Mouse (Mus musculus) spleen, adult 2 months (tissue): Measurements from ENCODE around the gene Mybph.

Experiments
- CTCF ChIP-seq: fragments of 200-500 bp; IDR thresholded peaks from 2 replicates; pipeline ENCODE4 v1.5.1; 2011; ENCODE audit warnings: mild to moderate bottlenecking, inconsistent platforms; ENCODE audit not compliant: insufficient read depth, insufficient read length, insufficient replicate concordance; ENCODE audit errors: extremely low read depth
- POLR2A ChIP-seq: fragments of 200-500 bp; IDR thresholded peaks from 2 replicates; pipeline ENCODE4 v1.6.1; 2011; ENCODE audit warnings: low read depth, low read length, inconsistent platforms

DNA sequence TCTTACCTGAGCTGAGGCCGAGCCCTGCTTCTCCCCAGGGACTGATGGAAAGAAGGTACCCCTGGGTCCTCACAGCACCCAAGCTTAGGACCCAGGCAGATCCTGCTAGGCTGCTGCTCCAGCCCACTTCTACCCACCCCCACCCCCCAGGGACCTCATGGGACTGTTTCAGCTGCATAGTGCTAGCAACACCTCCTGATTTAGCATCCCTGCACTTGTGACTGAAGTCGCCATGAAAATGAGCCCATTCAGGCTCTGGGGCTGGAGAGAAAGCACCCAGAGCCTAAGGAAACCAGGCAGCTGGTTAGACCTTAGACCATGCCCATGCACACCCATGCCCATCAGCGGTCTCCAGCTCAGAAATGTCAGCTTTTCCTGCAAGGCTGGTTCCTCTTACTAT, 24.7 kb downstream of the Mybph start:
- TF ChIP-seq CTCF (no peak), POLR2A (no peak)
